Mouse (Mus musculus) heart, embryonic 16.5 days (tissue): ENCODE results near the gene Ago4. TPM values are rescaled to one million over a fixed set of nuclear protein-coding genes. Genes with fewer than 3 reads are reported as not detected.

Experiments
- ATAC-seq: fragments of 200-750 bp; cut with Nextera tagmentation; replicated peaks from 2 replicates; pipeline ENCODE4 v1.8.0; 2017; ENCODE audit warnings: moderate number of reproducible peaks; ENCODE audit not compliant: insufficient read depth, low FRiP score; ENCODE audit errors: extremely low read depth
- H3K27ac ChIP-seq: fragments of 300-500 bp; sonication (generic); 2 replicates; pipeline ENCODE4 v1.5.1; 2014; ENCODE audit warnings: mild to moderate bottlenecking, low read length, control low read depth, moderate library complexity
- H3K27me3 ChIP-seq: fragments of 300-500 bp; sonication (generic); 2 replicates; pipeline ENCODE4 v1.6.1; 2014; ENCODE audit warnings: low read length, mixed read lengths; ENCODE audit not compliant: control insufficient read depth, insufficient read depth
- H3K36me3 ChIP-seq: fragments of 300-500 bp; sonication (generic); 2 replicates; pipeline ENCODE4 v1.6.1; 2014; ENCODE audit not compliant: control insufficient read depth, insufficient read depth
- H3K4me1 ChIP-seq: fragments of 300-500 bp; sonication (generic); 2 replicates; pipeline ENCODE4 v1.6.1; 2014; ENCODE audit warnings: low read length, mixed read lengths; ENCODE audit not compliant: control insufficient read depth, insufficient read depth
- H3K4me2 ChIP-seq: fragments of 300-500 bp; sonication (generic); 2 replicates; pipeline ENCODE4 v1.6.1; 2014; ENCODE audit warnings: low read depth, mild to moderate bottlenecking, control low read depth, low read length
- H3K4me3 ChIP-seq: fragments of 300-500 bp; sonication (generic); 2 replicates; pipeline ENCODE4 v1.5.1; 2014; ENCODE audit warnings: mild to moderate bottlenecking, control low read depth, low read length
- H3K9ac ChIP-seq: fragments of 300-500 bp; sonication (generic); 2 replicates; pipeline ENCODE4 v1.6.1; 2014; ENCODE audit warnings: low read length, control low read depth
- H3K9me3 ChIP-seq: fragments of 300-500 bp; sonication (generic); replicated peaks from 2 replicates; pipeline ENCODE4 v1.6.1; 2016; ENCODE audit warnings: low read length; ENCODE audit not compliant: control insufficient read depth
- WGBS: fragments of 180-500 bp; shearing (Covaris S2); extraction: QIAGEN DNeasy Blood & Tissue Kit; methylation state at CpG from one replicate; pipeline ENCODE4 v1.1.7; 2014; 5-methylcytosine and 5-hydroxymethylcytosine counted together
- polyA plus RNA-seq: library from polyadenylated mRNA; unstranded; fragments of >200 nt; fragmentation: Nextera tagmentation; extraction: Ambion mirVana; gene quantifications from 2 replicates; pipeline ENCODE4 v1.2.1, GENCODE M21; 2015

Gene Ago4
- polyA plus RNA-seq, 1 experiment from 2014 or later = 0.97 TPM

DNA sequence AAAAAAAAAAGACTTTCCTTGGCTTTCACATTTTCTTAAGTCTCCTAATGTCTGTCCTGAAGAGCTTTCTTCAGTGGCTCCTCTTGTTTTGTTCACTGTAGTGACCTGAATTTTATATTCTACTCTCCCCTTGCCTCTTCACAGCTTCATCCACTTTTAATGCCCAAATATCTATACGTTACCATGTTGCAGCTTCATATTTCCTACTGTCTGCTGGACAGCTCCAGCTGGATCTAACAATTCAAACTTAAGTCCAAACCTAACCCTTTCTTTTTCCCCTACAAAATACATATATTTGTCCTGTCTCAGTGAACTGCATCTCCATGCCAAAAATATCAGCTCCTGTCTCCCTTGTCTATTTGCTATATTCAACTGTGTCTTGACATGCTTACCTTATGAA lies 63.9 kb downstream of the Ago4 start:
- H3K4me1 ChIP-seq = peaks cover 22% of the 10 kb centered on the region
- H3K4me2 ChIP-seq = no peak overlapping the region
- no peaks in the 10 kb centered on the region for H3K36me3 ChIP-seq
- WGBS = 56% methylated on average over 1 of the region's 1 CpGs
- no peak overlapping the region for H3K27ac ChIP-seq
- H3K4me3 ChIP-seq = no peak overlapping the region
- H3K27me3 ChIP-seq = no peaks in the 10 kb centered on the region
- H3K9me3 ChIP-seq = no peaks in the 10 kb centered on the region
- H3K9ac ChIP-seq = no peak overlapping the region
- ATAC-seq = no peak

DNA sequence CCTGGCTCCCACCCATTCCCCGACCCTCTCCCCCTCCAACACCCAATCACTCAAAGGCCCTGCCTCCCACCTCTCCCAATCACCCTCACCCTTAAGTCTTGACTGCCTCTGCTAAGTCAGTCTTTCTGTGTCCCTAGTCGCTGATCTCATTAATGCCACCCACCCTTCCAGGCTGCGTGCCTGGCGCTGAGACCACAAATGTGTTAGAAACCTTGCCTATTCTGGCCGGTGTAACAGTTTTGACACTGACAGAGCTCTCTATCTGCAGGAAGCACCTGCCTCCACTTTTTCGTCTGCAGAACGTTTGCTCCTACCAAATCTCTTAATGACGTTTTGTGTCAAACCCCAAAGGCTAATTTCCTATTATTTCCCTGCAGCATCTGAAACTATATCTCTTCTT lies 64.3 kb downstream of the Ago4 start:
- Histone ChIP-seq H3K27ac (no peak overlapping the region; the same call in none of the 2 replicates), H3K9ac (peak overlapping the region; percentile 91), H3K9me3 (no peaks in the 10 kb centered on the region), H3K4me2 (peak overlapping the region; percentile 88), H3K27me3 (no peaks in the 10 kb centered on the region), H3K4me1 (peaks cover 22% of the 10 kb centered on the region), H3K36me3 (no peaks in the 10 kb centered on the region), H3K4me3 (peak overlapping the region; percentile 98)
- peak; percentile 21 for ATAC-seq
- 6% methylated on average over 8 of the region's 8 CpGs for WGBS

DNA sequence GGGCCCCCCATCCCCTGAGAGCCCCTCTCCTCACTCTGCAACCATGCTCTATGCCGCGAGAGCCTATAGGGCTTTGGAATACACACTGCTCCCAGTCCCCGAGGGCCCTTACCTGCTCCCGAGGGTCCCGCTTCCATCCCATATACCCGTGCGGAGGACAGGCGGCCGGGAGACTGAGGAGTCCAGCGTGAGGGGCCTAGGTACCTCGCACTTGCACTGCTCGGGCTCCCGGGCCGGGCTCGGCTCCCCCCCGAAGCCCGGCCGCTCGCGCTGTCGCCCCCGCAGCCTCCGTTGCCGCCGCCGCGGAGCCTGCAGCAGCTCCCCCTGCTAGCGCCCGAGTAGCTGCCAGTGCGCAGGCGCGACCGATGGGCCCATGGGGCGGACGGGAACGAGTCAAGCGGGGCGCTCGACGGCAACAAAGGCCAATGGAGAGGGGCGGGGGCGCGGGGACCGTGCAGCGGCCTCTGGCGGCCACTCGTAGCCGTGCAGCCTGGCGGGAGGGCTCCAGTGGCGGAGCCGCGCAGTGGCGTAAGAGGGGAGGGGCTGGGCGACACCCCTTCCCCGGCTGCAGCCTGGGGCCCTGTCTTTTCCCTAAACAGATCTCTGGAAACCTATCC lies 64.9 kb downstream of the Ago4 start, which contains the start of gene Ago1:
Gene Ago1, minus strand, starts transcription at position 299 of the 617 bp plus-strand sequence.
- Histone ChIP-seq H3K36me3 (no peaks in the 10 kb centered on the region), H3K4me1 (peaks cover 22% of the 10 kb centered on the region), H3K9ac (peak within 1 kb of the TSS; percentile 91), H3K27ac (peak within 1 kb of the TSS; percentile 79), H3K27me3 (no peaks in the 10 kb centered on the region), H3K4me3 (peak within 1 kb of the TSS; percentile 98), H3K4me2 (peak within 1 kb of the TSS; percentile 88), H3K9me3 (no peaks in the 10 kb centered on the region)
- peak; percentile 90 for ATAC-seq
- WGBS = under 1% methylated on average over 55 of the region's 55 CpGs

DNA sequence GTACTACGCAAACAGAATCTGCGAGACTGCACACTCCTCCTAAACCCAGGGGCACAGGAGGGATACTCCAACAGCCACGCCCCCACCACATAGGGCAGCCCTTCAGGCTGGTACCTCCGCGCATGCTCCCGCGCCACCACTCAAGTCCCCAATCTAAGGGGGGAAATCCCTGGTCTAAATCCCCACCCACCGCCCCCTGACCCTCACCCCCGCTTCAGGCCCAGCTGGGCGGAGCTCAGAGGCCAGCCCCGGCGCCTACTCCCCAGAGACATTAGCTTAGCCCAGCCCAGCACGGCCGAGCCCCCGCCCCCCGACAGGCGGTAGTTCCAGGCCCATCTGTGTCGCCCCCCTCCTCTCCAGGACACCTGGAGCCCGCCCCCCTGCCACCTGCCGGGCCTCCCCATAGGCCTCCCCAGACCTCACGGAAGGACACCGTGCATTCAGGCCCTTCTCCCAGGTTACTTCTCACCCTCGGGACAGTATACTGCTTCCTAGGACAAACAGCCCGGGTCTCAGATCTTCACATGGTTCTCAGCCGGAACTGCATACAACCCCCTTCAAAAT lies 65.5 kb downstream of the Ago4 start:
- peaks cover 22% of the 10 kb centered on the region for H3K4me1 ChIP-seq
- no peaks in the 10 kb centered on the region for H3K36me3 ChIP-seq
- H3K27ac ChIP-seq = peak overlapping the region; percentile 79
- H3K27me3 ChIP-seq = no peaks in the 10 kb centered on the region
- ATAC-seq = peak; percentile 57
- 2% methylated on average over 25 of the region's 25 CpGs for WGBS
- peak overlapping the region; percentile 88 for H3K4me2 ChIP-seq
- H3K9ac ChIP-seq = peak overlapping the region; percentile 91
- H3K9me3 ChIP-seq = no peaks in the 10 kb centered on the region
- peak overlapping the region; percentile 98 for H3K4me3 ChIP-seq

DNA sequence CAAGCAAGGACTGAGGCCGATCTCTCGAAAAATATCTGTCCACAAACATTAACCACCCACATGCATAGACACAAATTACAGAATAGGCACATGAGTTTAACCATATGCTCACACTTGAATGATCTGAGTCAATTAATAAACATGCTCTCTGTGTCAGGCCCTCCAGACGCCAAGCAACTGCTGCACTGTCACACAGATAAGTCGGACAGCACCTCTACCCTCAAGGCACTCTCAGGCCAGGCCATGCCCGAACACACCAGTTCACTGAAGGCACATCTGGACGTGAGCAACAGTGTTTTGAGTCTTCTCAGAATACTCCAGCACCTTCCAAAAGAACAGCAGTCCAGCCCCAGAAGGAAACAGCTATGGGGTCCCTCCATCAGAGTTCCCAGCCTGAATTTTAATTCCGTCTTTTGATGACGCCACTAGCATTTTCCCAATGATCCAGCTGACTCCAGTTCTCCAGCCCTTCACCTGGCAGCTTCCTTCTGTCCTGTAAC lies 67.0 kb downstream of the Ago4 start:
- no peaks in the 10 kb centered on the region for H3K9me3 ChIP-seq
- H3K4me3 ChIP-seq = no peak overlapping the region
- no peak overlapping the region for H3K27ac ChIP-seq
- H3K27me3 ChIP-seq = no peaks in the 10 kb centered on the region
- H3K4me2 ChIP-seq = peak overlapping the region; percentile 14; the same call in 1 of the 2 replicates
- H3K36me3 ChIP-seq = no peaks in the 10 kb centered on the region
- WGBS = 36% methylated on average over 8 of the region's 8 CpGs
- peaks cover 22% of the 10 kb centered on the region for H3K4me1 ChIP-seq
- ATAC-seq = no peak
- H3K9ac ChIP-seq = no peak overlapping the region

DNA sequence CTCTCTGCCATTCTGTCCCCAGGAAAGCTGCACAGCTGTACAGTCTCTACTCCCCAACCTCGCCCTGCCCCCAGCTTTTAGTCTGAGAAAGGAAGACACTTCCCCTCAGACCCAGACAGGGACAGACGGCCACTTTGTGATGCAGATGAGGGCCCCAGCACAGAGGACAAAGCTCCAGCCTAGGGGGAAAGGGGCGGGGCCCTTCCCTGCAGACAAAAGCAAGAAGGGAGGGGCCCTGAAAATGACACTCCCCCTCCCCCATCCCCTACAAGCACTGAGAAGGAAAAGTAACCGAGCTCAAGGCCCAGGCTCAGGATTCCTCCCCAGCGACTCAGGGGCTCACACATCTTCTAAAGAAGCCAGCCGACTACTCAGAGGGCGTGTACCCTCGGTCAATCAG lies 67.4 kb downstream of the Ago4 start:
- Histone ChIP-seq H3K9ac (no peak overlapping the region), H3K4me3 (no peak overlapping the region)
- no peak; the same call in 1 of the 2 replicates for ATAC-seq

DNA sequence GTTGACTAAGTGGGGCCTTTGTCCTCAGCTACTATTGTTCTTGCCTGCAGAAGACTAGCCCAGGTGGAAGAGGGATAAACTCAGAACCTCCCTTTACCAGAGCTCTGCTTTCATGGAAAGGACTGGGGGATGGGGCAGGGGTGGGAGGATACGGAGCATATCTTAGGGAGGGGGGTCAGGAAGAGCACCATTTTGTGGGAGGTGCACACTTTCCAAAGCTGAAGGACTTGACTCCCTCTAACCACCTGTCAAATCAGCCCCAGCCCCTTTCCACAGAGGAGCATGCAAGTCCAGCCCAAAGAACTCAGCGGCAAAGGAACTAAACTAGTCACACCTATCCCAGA lies 68.4 kb downstream of the Ago4 start:
- 29% methylated on average over 2 of the region's 2 CpGs for WGBS
- no peaks in the 10 kb centered on the region for H3K36me3 ChIP-seq
- no peak overlapping the region for H3K4me3 ChIP-seq
- H3K4me2 ChIP-seq = no peak overlapping the region
- H3K9ac ChIP-seq = no peak overlapping the region
- H3K27me3 ChIP-seq = no peaks in the 10 kb centered on the region
- H3K9me3 ChIP-seq = no peaks in the 10 kb centered on the region
- no peak for ATAC-seq
- H3K27ac ChIP-seq = no peak overlapping the region
- peaks cover 22% of the 10 kb centered on the region for H3K4me1 ChIP-seq

More for the DNA sequence above, 67.4 kb downstream of the Ago4 start:
- Histone ChIP-seq H3K36me3 (no peaks in the 10 kb centered on the region), H3K27ac (no peak overlapping the region), H3K9me3 (no peaks in the 10 kb centered on the region), H3K4me1 (peaks cover 22% of the 10 kb centered on the region), H3K27me3 (no peaks in the 10 kb centered on the region), H3K4me2 (peak overlapping the region; percentile 14; the same call in 1 of the 2 replicates)
- WGBS = 14% methylated on average over 8 of the region's 8 CpGs

DNA sequence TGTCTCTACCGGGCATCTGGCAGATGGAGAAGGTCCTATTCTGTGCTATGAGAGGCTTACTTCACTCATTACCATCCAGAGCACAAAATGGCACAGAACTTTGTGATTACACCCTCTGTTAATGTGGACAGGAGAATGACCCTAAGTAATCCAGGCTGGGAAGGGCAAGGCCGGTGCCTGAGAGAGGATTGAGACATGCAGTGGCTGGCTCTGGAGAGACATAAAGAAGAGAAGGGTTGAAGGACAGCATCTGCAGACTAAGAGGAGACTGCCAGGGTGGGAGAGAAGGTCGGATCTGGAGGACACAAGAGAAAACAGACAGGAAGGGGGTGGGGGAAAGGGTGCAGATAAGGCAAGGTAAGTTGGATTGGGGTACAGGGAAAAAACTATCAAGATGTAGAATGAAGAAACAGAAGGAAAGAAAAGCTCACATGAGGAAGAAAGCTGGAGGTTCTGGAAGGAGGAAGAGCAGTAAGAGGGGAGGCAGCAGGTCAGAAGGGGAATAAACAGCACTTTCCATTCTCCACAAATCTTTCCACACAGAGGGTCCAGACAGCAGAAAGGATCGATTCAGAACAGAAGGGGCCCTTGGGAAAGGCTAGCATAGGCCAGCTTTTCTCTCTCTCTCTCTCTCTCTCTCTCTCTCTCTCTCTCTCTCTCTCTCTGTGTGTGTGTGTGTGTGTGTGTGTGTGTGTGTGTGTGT lies 68.9 kb downstream of the Ago4 start:
- Histone ChIP-seq H3K4me2 (no peak overlapping the region), H3K27ac (no peak overlapping the region), H3K27me3 (no peaks in the 10 kb centered on the region), H3K4me1 (peaks cover 22% of the 10 kb centered on the region), H3K4me3 (no peak overlapping the region), H3K36me3 (peaks cover 3% of the 10 kb centered on the region; the same call in 1 of the 2 replicates), H3K9ac (no peak overlapping the region), H3K9me3 (no peaks in the 10 kb centered on the region)
- ATAC-seq = no peak
- 35% methylated on average over 4 of the region's 4 CpGs for WGBS

DNA sequence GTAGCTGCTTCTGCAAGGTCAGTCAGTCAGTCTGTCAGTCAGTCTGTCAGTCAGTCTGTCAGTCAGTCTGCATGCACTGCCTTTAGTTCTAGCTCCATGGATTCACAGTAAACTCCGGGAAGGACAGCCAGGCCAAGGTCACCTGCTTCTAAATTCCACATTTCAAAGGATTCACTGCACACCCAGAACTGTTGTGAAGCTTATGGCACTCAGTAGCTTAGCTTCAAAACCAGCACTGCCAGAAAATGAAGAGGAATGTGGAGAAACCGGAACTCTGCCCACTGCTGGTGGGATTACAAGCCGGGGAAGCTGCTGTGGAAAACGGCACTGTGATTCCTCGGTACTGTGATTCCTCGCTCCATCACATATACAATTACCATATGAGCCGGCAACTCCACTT lies 77.8 kb downstream of the Ago4 start:
- no peaks in the 10 kb centered on the region for H3K9me3 ChIP-seq
- H3K4me2 ChIP-seq = no peak overlapping the region
- peaks cover 31% of the 10 kb centered on the region for H3K36me3 ChIP-seq
- whole genome bisulfite sequencing = 90% methylated on average over 7 of the region's 7 CpGs
- no peaks in the 10 kb centered on the region for H3K4me1 ChIP-seq
- H3K27me3 ChIP-seq = no peaks in the 10 kb centered on the region
- ATAC-seq = no peak
- no peak overlapping the region for H3K9ac ChIP-seq
- no peak overlapping the region for H3K4me3 ChIP-seq
- H3K27ac ChIP-seq = no peak overlapping the region
